Mouse (Mus musculus) small intestine, adult 2 months (tissue): Measurements from ENCODE around the gene 1700037H04Rik.

Experiments
- CTCF ChIP-seq: fragments of 200-500 bp; IDR thresholded peaks from 2 replicates; pipeline ENCODE4 v1.5.1; 2012; ENCODE audit warnings: low read depth, mild to moderate bottlenecking, control low read depth, inconsistent platforms, low read length, moderate library complexity, mixed read lengths; ENCODE audit not compliant: insufficient replicate concordance, insufficient read length; ENCODE audit errors: extremely low read depth
- POLR2A ChIP-seq: fragments of 200-500 bp; IDR thresholded peaks from 2 replicates; pipeline ENCODE4 v1.6.1; 2012; ENCODE audit warnings: low read depth, mild to moderate bottlenecking, control low read depth, inconsistent platforms, low read length, moderate library complexity

- TF ChIP-seq CTCF = no peak
- TF ChIP-seq POLR2A = no peak
Measured at GRCm38 (mm10) chr2:131128636-131129157, 31.2 kb downstream of the 1700037H04Rik start.
